Mouse (Mus musculus): ENCODE data around the gene Gfm2. TPM values are rescaled to one million over a fixed set of nuclear protein-coding genes. Genes with fewer than 3 reads are reported as not detected.

Gfm2 gene
- polyA plus RNA-seq, 1 experiment from 2014 or later = 27.9 TPM

DNA sequence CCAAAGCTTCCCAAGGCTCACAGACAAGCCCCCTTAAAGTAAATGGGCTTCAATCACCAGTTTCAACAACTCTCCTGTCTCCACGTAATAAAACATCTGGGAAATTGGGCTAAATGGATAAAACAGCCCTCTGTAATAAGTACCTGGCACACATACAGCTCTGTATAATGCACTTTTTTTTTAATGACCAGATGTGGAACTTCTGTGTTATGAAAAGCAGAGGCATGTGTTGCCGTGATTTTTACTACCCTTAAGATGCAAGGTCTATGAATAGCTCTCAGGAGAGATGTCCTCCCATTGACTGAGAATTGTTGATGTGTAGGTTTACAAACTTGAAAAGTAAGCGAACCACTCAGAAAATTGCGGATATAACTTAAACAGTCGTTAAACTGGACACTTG is 78.5 kb downstream of the Gfm2 start:
- no peak overlapping the region for H3K4me2 ChIP-seq (ENCODE audit: low read length)
- H3K9me3 ChIP-seq (ENCODE audit: control insufficient read depth, low read length) = no peaks in the 10 kb centered on the region
- WGBS = 75% methylated on average over 5 of the region's 5 CpGs
- no peaks in the 10 kb centered on the region for H3K27me3 ChIP-seq (ENCODE audit: control insufficient read depth, insufficient read depth, low read length)
- no peaks in the 10 kb centered on the region for H3K4me1 ChIP-seq (ENCODE audit: control insufficient read depth in 2 of 2, insufficient read depth in 2 of 2, low read length in 2 of 2)
- no peak overlapping the region for H3K27ac ChIP-seq (replicated peaks in 1 of 2; ENCODE audit: control insufficient read depth in 1 of 2, insufficient read depth in 1 of 2, low read depth in 2 of 2, low read length in 2 of 2)
- ATAC-seq (ENCODE audit: insufficient number of reproducible peaks, insufficient read depth, low FRiP score, low read depth) = no peak
- no peaks in the 10 kb centered on the region for H3K36me3 ChIP-seq (ENCODE audit: control insufficient read depth, insufficient read depth, low read length)
- H3K9ac ChIP-seq (ENCODE audit: low read length) = no peak overlapping the region
- no peak overlapping the region for H3K4me3 ChIP-seq (ENCODE audit: control insufficient read depth in 1 of 2, insufficient read depth in 1 of 2, low read depth in 1 of 2, low read length in 2 of 2)

DNA sequence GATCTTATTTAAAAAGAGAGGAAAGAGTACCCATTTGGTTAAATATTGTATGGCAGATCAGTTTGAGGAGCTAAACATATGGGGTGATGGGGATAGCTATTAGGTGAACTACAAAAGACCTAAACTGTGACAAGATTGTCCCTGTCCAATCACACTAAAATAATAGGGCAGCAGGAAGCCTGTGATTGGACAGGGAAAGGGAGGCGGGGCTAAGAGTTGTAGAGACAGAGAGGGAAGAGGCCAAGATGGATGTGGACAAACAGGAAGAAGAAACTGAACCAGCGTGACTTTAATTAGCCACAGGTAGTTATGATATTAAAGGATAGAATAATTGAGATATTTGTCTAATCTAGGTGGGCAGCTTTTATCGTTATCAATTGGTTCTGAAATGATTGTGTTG is 82.3 kb downstream of the Gfm2 start:
- Histone ChIP-seq H3K9ac (ENCODE audit: low read length) (no peak overlapping the region), H3K4me1 (ENCODE audit: control insufficient read depth in 2 of 2, insufficient read depth in 2 of 2, low read length in 2 of 2) (no peaks in the 10 kb centered on the region; a peak in 1 of 4 replicates), H3K4me2 (ENCODE audit: low read length) (no peak overlapping the region), H3K27me3 (ENCODE audit: control insufficient read depth, insufficient read depth, low read length) (no peaks in the 10 kb centered on the region), H3K27ac (replicated peaks in 1 of 2; ENCODE audit: control insufficient read depth in 1 of 2, insufficient read depth in 1 of 2, low read depth in 2 of 2, low read length in 2 of 2) (no peak overlapping the region), H3K36me3 (ENCODE audit: control insufficient read depth, insufficient read depth, low read length) (no peaks in the 10 kb centered on the region), H3K4me3 (ENCODE audit: control insufficient read depth in 1 of 2, insufficient read depth in 1 of 2, low read depth in 1 of 2, low read length in 2 of 2) (no peak overlapping the region), H3K9me3 (ENCODE audit: control insufficient read depth, low read length) (no peaks in the 10 kb centered on the region)
- no peak for ATAC-seq (ENCODE audit: insufficient number of reproducible peaks, insufficient read depth, low FRiP score, low read depth)
- WGBS = 90% methylated on average over 3 of the region's 3 CpGs

DNA sequence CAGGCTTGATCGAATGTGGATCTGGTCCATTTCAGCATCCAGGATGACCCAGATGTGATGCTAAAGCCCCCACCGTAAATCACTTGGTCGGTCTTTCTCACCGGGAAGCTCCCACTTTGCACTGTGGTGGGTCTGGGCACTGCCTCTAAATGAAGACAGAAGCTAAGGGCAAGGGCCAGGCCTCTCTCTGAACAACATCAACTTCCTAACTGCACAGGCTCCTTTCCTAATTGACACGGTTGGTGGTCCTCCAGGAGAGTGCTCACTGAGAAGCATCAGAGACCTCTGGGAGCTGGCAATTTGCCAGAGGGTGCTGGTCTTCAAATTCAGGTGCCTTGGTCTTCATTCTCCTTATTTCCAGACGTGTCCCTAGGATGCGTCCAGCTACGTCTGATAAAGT is 86.1 kb downstream of the Gfm2 start:
- H3K27me3 ChIP-seq (ENCODE audit: control insufficient read depth, insufficient read depth, low read length) = no peaks in the 10 kb centered on the region
- ATAC-seq (ENCODE audit: insufficient number of reproducible peaks, insufficient read depth, low FRiP score, low read depth) = no peak; the same call in 1 of the 2 replicates
- no peak overlapping the region for H3K9ac ChIP-seq (ENCODE audit: low read length)
- H3K4me2 ChIP-seq (ENCODE audit: low read length) = no peak overlapping the region
- H3K36me3 ChIP-seq (ENCODE audit: control insufficient read depth, insufficient read depth, low read length) = no peaks in the 10 kb centered on the region
- 80% methylated on average over 8 of the region's 8 CpGs for WGBS
- H3K27ac ChIP-seq (replicated peaks in 1 of 2; ENCODE audit: control insufficient read depth in 1 of 2, insufficient read depth in 1 of 2, low read depth in 2 of 2, low read length in 2 of 2) = no peak overlapping the region
- no peaks in the 10 kb centered on the region; a peak in 1 of 4 replicates for H3K4me1 ChIP-seq (ENCODE audit: control insufficient read depth in 2 of 2, insufficient read depth in 2 of 2, low read length in 2 of 2)
- H3K4me3 ChIP-seq (ENCODE audit: control insufficient read depth in 1 of 2, insufficient read depth in 1 of 2, low read depth in 1 of 2, low read length in 2 of 2) = no peak overlapping the region
- peaks cover 5% of the 10 kb centered on the region; the same call in 1 of the 2 replicates for H3K9me3 ChIP-seq (ENCODE audit: control insufficient read depth, low read length)

DNA sequence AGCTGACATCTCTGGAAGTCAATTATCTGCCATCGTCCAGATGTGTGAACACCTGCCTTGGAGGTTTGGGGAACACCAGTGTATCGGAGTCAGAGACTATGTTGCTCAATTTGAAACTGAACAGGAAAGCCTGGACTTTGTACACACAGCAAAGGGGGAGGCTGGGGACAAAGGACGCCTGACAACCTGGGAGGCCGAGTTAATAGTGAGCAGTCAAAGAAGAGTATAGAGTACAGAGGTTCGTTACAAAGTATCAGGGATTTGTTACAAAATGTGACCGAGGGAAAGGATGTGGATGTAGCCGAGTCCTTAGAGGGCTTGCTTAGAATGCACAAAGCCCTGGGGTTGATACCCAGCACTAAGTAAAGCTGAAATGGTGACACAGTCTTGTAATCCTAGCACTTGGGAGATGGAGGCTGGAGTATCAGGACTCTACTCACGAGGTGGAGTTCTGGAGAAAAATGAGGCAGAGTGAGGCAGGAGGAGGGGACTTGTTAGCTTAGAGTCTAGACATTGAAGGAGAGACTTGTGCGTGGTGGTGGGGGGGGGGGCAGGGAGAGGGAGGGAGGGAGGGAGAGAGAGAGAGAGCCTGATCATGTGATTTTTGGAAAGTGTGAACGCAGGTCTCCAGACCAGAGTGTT is 86.7 kb downstream of the Gfm2 start:
- Histone ChIP-seq H3K9me3 (ENCODE audit: control insufficient read depth, low read length) (peaks cover 5% of the 10 kb centered on the region; the same call in 1 of the 2 replicates), H3K4me1 (ENCODE audit: control insufficient read depth in 2 of 2, insufficient read depth in 2 of 2, low read length in 2 of 2) (no peaks in the 10 kb centered on the region; a peak in 1 of 4 replicates), H3K4me3 (ENCODE audit: control insufficient read depth in 1 of 2, insufficient read depth in 1 of 2, low read depth in 1 of 2, low read length in 2 of 2) (no peak overlapping the region), H3K36me3 (ENCODE audit: control insufficient read depth, insufficient read depth, low read length) (no peaks in the 10 kb centered on the region), H3K4me2 (ENCODE audit: low read length) (no peak overlapping the region), H3K27ac (replicated peaks in 1 of 2; ENCODE audit: control insufficient read depth in 1 of 2, insufficient read depth in 1 of 2, low read depth in 2 of 2, low read length in 2 of 2) (no peak overlapping the region), H3K27me3 (ENCODE audit: control insufficient read depth, insufficient read depth, low read length) (no peaks in the 10 kb centered on the region), H3K9ac (ENCODE audit: low read length) (no peak overlapping the region)
- no peak for ATAC-seq (ENCODE audit: insufficient number of reproducible peaks, insufficient read depth, low FRiP score, low read depth)
- WGBS = 62% methylated on average over 10 of the region's 10 CpGs

DNA sequence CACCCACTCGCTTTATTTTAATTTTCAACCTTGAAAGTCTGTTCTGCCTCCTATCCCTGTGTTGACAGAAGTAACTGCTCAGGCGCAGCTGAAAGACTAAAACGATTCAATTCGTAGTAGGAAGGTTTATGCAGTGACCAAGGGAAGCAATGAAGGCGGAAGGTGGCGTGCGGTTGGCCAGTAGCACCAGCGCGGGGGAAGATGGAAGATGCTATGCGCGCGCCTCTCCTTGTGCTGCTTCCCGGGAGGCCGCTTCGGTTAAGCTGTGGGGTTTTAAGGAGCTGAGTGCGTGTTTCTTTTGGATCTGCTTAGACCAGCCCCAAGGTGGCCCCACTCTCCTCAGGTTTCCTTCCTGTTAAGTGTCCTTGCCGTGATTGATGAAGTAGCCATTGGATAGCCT is 87.4 kb downstream of the Gfm2 start:
- WGBS = 67% methylated on average over 17 of the region's 17 CpGs
- Histone ChIP-seq H3K4me3 (ENCODE audit: control insufficient read depth in 1 of 2, insufficient read depth in 1 of 2, low read depth in 1 of 2, low read length in 2 of 2) (no peak overlapping the region), H3K27me3 (ENCODE audit: control insufficient read depth, insufficient read depth, low read length) (no peaks in the 10 kb centered on the region), H3K4me1 (ENCODE audit: control insufficient read depth in 2 of 2, insufficient read depth in 2 of 2, low read length in 2 of 2) (no peaks in the 10 kb centered on the region; a peak in 1 of 4 replicates), H3K9me3 (ENCODE audit: control insufficient read depth, low read length) (peaks cover 5% of the 10 kb centered on the region; the same call in 1 of the 2 replicates), H3K9ac (ENCODE audit: low read length) (no peak overlapping the region), H3K27ac (replicated peaks in 1 of 2; ENCODE audit: control insufficient read depth in 1 of 2, insufficient read depth in 1 of 2, low read depth in 2 of 2, low read length in 2 of 2) (no peak overlapping the region), H3K36me3 (ENCODE audit: control insufficient read depth, insufficient read depth, low read length) (no peaks in the 10 kb centered on the region), H3K4me2 (ENCODE audit: low read length) (peak overlapping the region; percentile 31; the same call in 1 of the 2 replicates)
- ATAC-seq (ENCODE audit: insufficient number of reproducible peaks, insufficient read depth, low FRiP score, low read depth) = no peak

DNA sequence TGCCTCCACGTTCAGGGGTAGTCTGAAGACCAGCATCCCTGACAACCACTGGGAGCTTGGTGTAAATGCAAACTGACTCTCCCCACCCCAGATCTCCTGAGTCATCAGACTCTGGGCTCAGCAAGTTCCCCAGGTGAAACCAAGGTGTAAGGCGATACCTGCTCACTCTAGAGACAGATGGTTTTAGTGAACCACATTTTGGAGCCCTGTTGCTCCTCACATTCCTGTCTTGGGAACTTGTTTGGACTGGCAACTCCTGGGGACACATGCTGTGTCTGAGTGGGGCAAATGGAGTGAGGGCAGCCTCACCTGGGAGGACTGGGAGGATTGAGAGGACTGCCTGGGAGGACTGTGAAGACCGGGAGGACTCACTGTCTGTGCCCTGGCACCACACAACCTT is 90.1 kb downstream of the Gfm2 start:
- 80% methylated on average over 3 of the region's 3 CpGs for WGBS
- H3K27me3 ChIP-seq (ENCODE audit: control insufficient read depth, insufficient read depth, low read length) = no peaks in the 10 kb centered on the region
- H3K9me3 ChIP-seq (ENCODE audit: control insufficient read depth, low read length) = peaks cover 5% of the 10 kb centered on the region; the same call in 1 of the 2 replicates

DNA sequence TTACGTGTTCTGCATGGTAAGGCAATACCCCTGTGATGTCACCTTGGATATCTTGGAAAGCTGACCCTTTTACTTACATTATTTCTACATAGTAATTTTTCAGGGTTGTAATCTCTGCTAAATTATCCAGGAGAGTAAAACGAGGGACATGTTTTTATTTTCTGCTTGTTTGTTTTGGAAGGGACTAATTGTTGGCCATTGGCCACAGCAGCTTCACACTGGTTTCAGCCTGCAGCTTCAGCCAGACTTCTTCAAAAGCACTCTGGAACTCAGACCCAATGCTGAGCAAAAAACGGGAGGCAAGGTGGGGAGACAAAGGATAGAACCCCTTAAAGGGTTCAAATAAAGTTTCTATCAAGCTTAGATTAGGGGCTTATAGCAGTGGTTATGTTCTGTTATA is 92.4 kb downstream of the Gfm2 start:
- ATAC-seq (ENCODE audit: insufficient number of reproducible peaks, insufficient read depth, low FRiP score, low read depth) = no peak
- no peaks in the 10 kb centered on the region; a peak in 1 of 4 replicates for H3K4me1 ChIP-seq (ENCODE audit: control insufficient read depth in 2 of 2, insufficient read depth in 2 of 2, low read length in 2 of 2)
- H3K4me2 ChIP-seq (ENCODE audit: low read length) = no peak overlapping the region

More for the DNA sequence above, 90.1 kb downstream of the Gfm2 start:
- no peak overlapping the region for H3K4me2 ChIP-seq (ENCODE audit: low read length)
- no peaks in the 10 kb centered on the region for H3K36me3 ChIP-seq (ENCODE audit: control insufficient read depth, insufficient read depth, low read length)
- ATAC-seq (ENCODE audit: insufficient number of reproducible peaks, insufficient read depth, low FRiP score, low read depth) = no peak
- no peaks in the 10 kb centered on the region; a peak in 1 of 4 replicates for H3K4me1 ChIP-seq (ENCODE audit: control insufficient read depth in 2 of 2, insufficient read depth in 2 of 2, low read length in 2 of 2)
- H3K9ac ChIP-seq (ENCODE audit: low read length) = no peak overlapping the region
- H3K27ac ChIP-seq (replicated peaks in 1 of 2; ENCODE audit: control insufficient read depth in 1 of 2, insufficient read depth in 1 of 2, low read depth in 2 of 2, low read length in 2 of 2) = no peak overlapping the region
- H3K4me3 ChIP-seq (ENCODE audit: control insufficient read depth in 1 of 2, insufficient read depth in 1 of 2, low read depth in 1 of 2, low read length in 2 of 2) = no peak overlapping the region

More for the DNA sequence above, 92.4 kb downstream of the Gfm2 start:
- Histone ChIP-seq H3K4me3 (ENCODE audit: control insufficient read depth in 1 of 2, insufficient read depth in 1 of 2, low read depth in 1 of 2, low read length in 2 of 2) (no peak overlapping the region), H3K27me3 (ENCODE audit: control insufficient read depth, insufficient read depth, low read length) (no peaks in the 10 kb centered on the region), H3K9ac (ENCODE audit: low read length) (no peak overlapping the region), H3K27ac (replicated peaks in 1 of 2; ENCODE audit: control insufficient read depth in 1 of 2, insufficient read depth in 1 of 2, low read depth in 2 of 2, low read length in 2 of 2) (no peak overlapping the region), H3K9me3 (ENCODE audit: control insufficient read depth, low read length) (peaks cover 5% of the 10 kb centered on the region; the same call in 1 of the 2 replicates), H3K36me3 (ENCODE audit: control insufficient read depth, insufficient read depth, low read length) (no peaks in the 10 kb centered on the region)
- 74% methylated on average over 3 of the region's 3 CpGs for whole genome bisulfite sequencing
